Mouse (Mus musculus): Measurements from ENCODE around the gene Pcdh17.

Gene Pcdh17

DNA sequence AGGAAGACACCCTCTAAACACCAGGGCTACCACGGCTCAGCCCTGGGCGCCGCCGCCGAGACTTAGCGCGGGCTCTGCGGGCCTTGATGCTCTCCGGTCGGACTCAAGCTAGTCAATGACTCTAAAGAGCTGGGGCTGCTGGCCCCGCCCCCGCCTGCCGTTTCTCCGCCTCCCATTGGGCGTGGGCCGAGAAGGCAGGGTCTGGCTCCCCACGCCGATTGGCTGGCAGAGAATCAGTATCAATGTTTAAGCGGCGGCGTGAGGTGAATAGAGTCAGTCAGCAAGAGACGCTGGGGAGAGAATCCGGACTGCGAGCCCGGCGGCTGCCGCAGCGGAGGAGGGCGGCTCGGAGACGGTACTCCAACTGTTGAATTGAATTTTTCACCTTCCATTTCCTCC lies at the start of gene Pcdh17:
TSS of gene Pcdh17 (plus strand) at position 276 of the 399 bp plus-strand sequence.
- DNase-seq = peak; percentile 55 to 61

DNA sequence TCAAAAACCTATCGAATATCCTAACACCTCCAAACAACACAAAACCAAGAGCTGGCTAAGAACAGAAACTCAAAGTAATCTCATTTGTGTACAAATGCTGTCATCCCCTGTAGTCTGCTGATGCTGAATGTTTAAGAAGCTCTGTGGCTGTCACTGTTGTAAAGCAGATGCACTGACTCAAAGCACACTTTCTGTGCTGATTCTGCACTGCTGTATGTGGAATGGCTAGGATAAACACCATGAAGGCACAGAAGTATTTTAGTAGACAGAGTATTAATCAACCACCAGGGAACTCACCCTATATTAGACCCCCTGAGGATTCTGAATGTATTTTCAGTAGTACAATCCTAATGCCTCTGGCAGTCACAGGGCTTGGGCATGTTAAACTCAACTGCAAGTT lies 46.2 kb upstream of the Pcdh17 start:
- no peak for DNase-seq

DNA sequence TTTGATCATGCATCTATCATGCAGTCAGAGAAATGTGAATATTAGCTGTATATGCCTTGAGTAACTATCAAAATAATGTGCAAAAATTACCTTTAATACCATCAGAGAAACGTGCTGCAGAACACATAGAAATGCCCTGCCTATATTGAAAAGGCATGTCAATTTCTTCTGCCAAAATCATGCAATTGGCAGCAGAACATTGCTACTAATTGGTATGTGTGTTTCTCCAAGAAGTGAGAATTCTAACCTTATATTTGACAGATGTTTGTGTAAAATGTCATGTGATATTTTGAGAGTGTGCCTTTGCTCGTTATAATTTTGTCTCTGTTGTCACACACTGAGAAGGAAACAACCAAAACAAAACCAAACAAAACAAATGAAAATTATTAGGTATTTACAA lies 18.6 kb upstream of the Pcdh17 start:
- DNase-seq = no peak

DNA sequence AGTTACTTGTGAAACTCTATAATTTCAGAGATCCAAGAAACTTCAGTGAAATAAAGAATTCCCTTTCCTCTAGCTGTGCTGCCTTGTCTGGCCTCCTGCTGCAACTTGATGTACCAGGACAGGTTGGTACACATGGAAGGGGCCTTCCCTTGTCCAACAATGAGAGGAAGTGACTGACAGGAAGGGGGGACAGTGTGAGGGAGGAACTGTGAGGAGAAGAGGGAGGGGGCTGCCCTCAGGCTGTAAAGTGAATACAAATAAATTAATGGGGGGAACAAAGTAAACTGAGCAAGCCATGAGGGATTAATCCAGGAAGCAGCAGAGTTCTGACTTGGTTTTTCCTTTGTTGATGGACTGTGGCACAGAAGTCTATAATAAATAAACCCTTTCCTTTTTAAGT lies 16.7 kb upstream of the Pcdh17 start:
- DNase-seq = no peak

DNA sequence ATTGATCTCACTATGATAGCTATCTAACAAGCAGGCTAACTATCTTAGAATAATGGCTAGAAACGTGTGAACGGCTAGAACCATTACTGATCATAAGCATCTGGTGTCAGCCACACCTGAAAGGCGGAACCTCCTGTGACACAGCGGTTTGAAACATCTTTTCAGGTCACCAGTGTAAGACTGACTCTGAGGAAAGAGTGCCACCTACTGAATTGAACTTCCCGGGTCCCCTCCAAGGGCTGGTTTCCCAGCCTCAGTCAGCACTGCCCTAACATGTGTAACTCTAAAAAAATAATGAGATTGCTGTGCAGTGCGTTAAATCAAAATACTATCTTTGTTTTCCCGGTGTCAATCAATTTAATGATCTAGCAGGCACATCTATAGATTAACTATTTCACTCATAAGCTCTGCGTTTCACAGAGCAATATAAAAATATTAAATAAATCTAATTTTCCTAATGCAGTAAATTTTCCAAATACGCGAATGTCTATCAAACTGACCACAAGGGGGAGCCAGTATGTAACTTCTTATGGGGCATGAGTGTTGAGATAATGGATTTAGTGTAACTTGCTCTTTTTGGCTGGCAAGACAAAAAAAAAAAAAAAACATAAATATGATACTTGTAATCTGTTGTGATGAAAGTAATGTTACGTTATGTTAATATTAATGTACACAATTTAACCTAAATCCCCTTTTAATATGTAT lies 5.1 kb upstream of the Pcdh17 start:
- DNase-seq = no peak

DNA sequence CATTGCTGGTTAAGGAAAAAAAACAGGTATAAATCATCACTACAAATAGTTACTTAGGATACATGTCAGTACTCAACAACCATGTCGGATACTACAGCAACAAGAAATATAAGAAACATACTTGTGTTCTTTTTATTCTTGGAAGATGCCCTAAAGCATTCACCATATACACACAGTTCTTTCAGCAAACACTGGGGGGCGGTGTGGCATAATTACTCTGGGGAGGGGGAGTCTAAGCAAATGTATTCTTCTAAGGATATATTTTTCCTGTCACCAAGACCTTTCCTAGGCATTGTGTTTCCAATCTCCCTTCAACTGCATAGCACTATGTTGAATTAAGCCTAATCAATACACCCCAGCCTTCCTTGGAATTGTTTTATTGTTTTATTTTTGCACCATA lies 2.5 kb upstream of the Pcdh17 start:
- no peak for DNase-seq

DNA sequence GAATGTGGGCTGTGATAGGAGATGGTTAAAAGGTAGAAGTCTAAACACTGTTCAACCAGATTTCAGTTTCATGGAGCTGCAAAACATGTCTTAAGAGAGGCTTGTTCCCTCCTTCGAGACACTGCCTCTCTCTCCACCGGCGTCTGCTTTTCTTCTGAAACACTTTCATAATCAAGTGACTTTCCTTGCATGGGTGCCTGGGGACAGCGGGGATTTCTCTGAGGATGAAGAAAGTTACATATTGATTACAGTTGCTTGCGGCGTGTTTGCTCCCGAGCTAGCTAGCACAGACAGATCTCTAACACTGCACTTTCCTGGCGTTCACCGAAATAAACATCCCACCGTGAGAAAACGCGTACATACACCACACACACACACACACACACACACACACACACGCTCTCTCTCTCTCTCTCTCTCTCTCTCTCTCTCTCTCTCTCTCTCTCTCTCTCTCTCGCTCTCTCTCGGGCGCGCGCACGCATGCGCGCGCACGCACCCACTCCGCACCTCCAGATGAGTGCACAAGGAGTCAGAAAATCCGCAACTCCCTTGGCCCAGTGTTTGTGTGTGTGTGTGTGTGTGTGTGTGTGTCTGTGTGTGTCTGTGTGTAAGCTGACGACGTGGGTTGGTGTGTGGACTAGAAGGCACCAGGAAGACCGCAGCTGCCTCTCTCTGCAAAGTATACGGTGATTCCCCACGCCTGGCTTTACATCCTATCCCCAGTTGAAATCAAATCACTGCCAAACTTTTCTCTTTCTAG lies 655 bp upstream of the Pcdh17 start:
- DNase-seq = peak in 1 of 2 experiments; percentile 1

DNA sequence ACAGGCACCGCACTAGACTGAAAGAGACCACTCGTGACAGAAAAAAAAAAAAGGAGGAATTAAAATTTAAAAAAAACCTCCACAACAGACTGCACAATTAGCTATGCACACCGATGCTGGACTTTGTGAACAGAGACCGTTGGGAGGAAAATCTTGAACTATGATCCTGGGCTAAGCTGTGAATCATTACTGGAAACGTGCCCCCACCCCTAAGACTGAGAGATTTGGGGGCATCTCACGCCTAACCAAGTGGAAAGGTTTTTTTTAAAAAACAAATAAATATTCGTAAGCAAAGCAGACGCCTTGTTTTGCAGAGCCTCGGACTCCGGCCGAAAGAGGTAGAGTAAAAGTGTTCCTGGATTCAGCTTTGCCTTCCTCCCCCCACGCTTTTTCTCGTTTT lies 398 bp downstream of the Pcdh17 start:
- DNase-seq = no peak

DNA sequence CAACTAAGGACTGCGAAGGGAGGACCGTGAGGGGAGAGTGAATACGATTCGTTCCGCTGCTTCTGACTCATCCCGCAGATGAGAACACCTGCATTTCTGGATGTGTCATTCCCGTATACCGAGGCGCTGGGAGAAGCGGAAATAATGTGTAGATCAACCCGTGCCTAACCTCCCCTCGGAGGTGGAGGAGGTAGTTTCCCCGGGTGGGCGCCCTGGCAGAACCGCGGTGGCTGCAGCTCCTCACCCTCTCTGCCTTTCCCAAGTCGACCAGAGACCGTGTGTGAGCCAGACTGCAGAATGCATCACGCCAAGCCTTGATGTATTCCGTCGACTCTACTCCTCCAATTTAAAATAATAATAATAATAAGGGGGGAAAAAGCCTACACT lies 906 bp downstream of the Pcdh17 start:
- DNase-seq = peak in 1 of 2 experiments; percentile 2

DNA sequence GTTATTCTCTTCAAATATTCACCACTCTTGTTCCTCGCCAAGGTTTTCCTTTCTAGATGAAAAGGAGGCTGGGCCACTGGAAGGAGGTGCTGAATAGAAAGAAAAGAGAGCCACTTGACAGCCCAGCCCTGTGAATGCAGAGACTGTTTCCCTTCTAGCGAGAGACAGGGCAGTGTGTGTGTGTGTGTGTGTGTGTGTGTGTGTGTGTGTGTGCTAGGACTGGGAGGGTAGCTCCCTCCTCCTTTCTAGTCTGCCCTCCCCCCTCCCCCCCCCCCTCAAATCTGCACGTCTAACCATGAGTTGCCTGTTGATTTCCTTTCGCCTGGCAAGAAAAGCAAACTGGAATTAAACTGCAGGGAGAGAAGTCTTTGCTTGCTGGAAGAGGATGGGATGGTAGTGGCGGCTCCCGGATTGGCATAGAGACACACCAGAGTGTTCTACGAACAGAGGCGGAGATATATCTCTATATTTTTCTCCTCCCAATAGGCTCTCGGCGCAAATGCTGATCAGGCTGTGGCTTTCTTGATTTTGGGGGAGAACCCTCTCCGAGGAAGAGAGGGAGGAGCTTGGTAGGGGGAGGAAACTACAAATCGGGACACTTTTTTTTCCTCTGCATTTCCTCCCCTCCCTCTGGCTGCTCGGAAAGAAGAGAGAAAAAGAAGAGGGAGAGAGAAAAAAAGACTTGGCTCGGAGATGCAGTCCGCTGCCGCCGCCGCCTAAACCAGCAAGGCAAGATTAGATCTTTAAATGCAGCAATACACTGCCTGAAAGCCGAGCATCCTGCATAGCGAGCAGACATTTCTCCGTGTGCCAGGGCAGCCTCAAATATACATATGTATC lies 1.5 kb downstream of the Pcdh17 start:
- DNase-seq = no peak

DNA sequence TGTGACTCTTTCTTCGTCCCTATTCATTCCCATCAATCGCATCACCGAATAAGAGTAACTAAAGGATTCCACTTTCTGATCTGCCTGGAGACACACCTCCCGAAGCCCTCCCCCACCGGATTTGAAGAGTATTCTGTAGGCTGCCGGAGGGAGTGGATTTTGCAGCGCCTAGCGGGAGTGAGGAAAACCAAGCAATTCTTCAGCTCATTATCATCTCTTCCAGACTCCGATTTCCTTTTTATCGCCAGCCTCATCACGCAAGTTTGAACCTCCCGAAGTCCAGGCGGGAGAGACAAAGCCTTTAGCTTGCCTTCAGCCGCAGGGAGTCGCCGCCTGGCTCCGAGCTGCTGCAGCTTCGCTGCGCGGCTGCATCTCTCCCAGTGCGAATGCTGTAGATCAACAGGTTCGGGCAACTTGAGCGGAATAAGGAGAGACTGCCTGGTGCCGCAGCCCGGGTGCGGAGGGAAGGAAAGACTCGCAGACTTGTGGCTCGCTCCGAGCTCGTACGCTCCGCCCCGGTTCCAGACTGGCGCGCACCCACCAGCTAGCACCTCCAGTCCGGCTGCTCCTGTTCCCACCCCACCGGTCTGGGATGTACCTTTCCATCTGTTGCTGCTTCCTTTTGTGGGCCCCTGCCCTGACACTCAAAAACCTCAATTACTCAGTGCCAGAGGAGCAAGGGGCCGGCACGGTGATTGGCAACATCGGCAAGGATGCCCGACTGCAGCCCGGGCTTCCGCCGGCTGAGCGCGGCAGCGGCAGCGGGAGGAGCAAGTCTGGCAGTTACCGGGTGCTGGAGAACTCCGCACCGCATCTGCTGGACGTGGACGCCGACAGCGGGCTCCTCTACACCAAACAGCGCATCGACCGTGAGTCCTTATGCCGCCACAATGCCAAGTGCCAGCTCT lies 2.4 kb downstream of the Pcdh17 start:
- peak in 1 of 2 experiments; percentile 1 for DNase-seq

DNA sequence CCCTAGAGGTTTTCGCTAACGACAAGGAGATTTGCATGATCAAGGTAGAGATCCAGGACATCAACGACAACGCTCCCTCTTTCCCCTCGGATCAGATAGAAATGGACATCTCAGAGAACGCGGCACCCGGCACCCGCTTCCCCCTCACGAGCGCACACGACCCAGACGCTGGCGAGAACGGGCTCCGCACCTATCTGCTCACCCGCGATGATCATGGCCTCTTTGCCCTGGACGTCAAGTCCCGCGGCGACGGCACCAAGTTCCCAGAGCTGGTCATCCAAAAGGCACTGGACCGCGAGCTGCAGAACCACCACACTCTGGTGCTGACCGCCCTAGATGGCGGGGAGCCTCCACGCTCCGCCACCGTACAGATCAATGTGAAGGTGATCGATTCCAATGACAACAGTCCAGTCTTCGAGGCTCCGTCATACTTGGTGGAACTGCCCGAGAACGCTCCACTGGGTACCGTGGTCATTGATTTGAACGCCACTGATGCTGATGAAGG lies 3.1 kb downstream of the Pcdh17 start:
- no peak for DNase-seq

DNA sequence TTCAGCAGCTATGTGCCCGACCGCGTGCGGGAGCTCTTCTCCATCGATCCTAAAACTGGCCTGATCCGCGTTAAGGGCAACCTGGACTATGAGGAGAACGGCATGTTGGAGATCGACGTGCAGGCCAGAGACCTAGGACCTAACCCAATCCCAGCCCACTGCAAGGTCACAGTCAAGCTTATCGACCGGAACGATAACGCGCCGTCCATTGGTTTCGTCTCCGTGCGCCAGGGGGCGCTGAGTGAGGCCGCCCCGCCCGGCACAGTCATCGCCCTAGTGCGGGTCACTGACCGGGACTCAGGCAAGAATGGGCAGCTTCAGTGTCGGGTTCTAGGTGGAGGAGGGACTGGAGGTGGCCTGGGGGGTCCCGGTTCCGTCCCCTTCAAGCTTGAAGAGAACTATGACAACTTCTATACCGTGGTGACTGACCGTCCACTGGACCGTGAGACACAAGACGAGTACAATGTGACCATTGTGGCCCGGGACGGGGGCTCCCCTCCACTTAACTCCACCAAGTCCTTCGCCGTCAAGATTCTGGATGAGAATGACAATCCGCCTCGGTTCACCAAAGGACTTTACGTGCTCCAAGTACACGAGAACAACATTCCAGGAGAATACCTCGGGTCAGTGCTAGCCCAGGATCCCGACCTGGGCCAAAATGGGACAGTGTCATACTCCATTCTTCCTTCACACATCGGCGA lies 3.7 kb downstream of the Pcdh17 start:
- DNase-seq = peak in 1 of 2 experiments; percentile 17

DNA sequence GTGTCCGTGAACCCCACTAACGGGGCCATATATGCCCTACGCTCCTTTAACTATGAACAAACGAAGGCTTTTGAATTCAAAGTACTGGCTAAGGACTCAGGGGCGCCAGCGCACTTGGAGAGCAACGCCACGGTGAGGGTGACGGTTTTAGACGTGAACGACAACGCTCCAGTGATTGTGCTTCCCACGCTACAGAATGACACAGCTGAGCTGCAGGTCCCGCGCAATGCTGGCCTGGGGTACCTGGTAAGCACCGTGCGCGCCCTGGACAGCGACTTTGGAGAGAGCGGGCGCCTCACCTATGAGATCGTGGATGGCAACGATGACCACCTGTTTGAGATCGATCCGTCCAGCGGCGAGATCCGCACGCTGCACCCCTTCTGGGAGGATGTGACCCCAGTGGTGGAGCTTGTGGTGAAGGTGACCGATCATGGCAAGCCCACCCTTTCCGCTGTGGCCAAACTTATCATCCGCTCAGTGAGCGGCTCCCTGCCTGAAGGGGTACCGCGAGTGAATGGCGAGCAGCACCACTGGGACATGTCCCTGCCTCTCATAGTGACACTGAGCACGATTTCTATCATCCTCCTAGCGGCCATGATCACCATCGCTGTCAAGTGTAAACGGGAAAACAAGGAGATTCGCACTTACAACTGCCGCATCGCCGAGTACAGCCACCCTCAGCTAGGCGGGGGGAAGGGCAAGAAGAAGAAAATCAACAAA lies 4.5 kb downstream of the Pcdh17 start:
- peak in 1 of 2 experiments; percentile 1 for DNase-seq

DNA sequence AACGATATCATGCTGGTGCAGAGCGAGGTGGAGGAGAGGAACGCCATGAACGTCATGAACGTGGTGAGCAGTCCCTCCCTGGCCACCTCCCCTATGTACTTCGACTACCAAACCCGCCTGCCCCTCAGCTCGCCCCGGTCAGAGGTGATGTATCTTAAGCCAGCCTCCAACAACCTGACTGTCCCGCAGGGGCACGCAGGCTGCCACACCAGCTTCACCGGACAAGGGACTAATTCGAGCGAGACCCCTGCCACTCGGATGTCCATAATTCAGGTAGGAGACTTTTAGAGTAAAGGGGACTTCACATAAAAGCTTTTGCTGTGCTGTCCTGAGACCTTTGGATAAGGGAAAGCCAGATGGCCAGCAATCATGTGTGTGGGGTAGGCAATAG lies 5.0 kb downstream of the Pcdh17 start:
- no peak for DNase-seq

DNA sequence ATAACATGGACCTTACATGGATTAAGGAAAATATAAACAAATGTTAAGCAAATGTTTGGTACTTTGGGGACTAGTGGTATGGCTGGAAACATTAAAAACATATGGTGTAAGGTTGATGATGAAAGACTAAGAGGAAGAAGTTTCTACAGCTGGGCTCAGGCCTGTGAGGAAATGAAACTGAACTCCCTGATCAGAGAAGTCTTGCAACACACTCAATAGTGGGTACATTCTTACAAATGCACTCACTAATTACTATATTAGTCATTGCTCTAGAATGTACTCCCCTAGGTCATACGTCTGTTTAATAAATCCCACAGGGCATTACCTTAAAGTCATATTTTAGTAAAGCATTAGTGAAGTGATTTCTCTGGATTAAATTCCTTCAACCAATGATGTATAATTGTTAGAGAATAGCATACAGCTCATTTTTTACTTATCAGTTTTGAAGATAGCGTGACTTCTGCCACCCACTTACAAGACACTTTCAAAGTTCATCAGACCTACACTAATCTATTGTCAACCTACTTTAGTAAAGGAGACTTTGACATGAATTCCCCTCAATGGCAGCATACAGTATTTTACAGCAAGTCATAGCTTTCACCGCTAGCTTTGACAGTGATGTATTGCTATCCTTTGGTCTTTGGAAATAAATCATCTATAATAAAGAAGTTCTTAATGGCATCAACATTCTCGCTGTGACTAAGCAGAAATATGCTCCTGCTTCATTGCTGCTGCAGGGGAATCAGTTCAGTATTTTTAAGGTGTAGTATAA lies 10.9 kb downstream of the Pcdh17 start:
- no peak for DNase-seq

DNA sequence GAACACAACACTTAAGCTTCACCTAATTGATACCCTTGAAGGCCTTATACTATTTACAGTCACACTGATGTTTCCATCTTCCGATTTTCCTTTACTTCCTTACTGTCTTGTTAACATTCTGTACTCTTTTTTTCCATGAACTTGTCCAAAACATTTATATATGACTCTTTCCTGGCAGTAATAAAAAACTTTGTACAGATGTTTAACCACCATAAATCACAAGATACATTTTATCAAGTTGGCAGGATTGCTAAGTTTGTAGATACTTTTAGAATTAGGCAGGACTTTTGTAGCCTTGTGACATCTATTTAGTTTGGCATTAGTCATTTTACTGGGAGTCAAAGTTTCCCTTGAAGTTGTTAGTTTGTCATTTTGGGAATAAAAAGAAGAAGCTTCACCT lies 32.1 kb downstream of the Pcdh17 start:
- DNase-seq = no peak

DNA sequence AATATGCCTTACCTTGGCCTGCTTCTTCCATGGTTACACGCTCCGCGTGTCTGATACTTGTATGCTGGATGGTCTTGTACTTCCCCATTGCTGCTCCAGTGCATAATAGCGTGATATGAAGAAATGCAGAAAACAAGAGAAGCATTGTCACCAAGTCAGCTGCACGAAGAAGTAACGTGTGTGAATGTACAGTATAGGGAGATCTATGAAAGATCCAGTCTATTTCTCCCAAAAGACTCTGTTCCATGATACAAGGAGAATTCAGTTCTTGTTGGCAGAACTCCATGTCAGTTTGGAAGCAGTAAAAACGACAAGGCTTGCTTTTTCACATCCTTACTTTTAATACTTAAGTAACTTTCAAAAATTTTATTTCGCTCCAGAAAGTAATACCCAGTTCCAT lies 33.0 kb downstream of the Pcdh17 start:
- no peak for DNase-seq

DNA sequence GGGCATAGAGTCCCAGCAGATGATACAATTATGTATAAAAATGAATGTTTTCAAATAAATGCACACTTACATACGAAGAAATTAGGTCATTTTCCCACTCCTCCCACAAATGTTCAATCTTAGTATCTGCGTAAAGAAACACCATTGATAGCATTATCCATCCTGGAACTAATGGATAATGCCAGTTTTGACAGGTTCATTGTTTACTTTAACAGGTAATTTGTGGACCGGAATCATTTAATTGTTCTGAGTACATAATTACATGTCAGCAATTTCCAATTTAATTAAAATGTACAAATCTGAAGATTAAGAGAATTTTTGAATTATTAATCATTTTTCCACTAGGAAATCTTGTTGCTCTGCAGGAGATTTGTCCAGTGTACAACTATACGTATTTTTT lies 33.5 kb downstream of the Pcdh17 start:
- no peak for DNase-seq

DNA sequence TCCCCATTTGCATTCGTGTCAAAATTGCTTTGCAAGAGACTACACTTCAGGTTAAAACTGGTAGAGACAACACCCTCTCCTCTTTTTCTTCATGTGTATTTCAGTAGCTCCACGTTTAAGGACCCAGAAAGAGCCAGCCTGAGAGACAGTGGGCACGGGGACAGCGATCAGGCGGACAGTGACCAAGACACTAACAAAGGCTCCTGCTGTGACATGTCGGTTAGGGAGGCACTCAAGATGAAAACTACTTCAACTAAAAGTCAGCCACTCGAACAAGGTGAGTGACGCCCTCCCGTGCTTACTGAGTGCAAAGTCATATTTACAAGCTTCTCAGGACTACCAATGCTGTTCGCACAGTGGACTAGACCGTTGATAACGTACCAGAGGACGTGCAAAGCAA lies 34.0 kb downstream of the Pcdh17 start:
- no peak for DNase-seq
